ENCODE assay signal across 8 mouse cellular contexts in genomic region chr5:137286655-137287031, GRCm38 (mm10). TPM values are rescaled to one million over a fixed set of nuclear protein-coding genes. Genes with fewer than 3 reads are reported as not detected.
DNase-seq lines count a peak whose midpoint lies in the region; ATAC-seq and TF ChIP-seq lines count a peak whose summit lies in the region.

No protein-coding gene starts in this region.

- under 1% methylated on average over 15 of the region's 16 CpGs for WGBS in heart, embryonic 12.5 days
- WGBS in liver, embryonic 15.5 days (ENCODE audit: insufficient replicate concordance), result 0% methylated on average over 16 of the region's 16 CpGs
- WGBS in neural tube, embryonic 12.5 days, result under 1% methylated on average over 16 of the region's 16 CpGs
- under 1% methylated on average over 15 of the region's 16 CpGs for whole genome bisulfite sequencing in stomach, postnatal 0 days

- H3K4me1 ChIP-seq in bone marrow macrophage, adult 2 months (ENCODE audit: control insufficient read depth, insufficient read depth, low read length), result peaks cover 9% of the 10 kb centered on the region; the same call in 1 of the 2 replicates
- peaks cover 60% of the 10 kb centered on the region for H3K4me1 ChIP-seq in erythroblast, embryonic 14.5 days (ENCODE audit: control insufficient read depth)
- H3K4me1 ChIP-seq in heart, embryonic 12.5 days (replicated peaks), result peaks cover 39% of the 10 kb centered on the region
- peaks cover 54% of the 10 kb centered on the region for H3K4me1 ChIP-seq in liver, embryonic 15.5 days (replicated peaks)
- peaks cover 24% of the 10 kb centered on the region for H3K4me1 ChIP-seq in neural tube, embryonic 12.5 days
- H3K4me1 ChIP-seq in stomach, postnatal 0 days (replicated peaks; ENCODE audit: control insufficient read depth, insufficient read depth), result peaks cover 10% of the 10 kb centered on the region

- no peak overlapping the region for H3K4me3 ChIP-seq in bone marrow macrophage, adult 2 months (ENCODE audit: insufficient read depth, low read length)
- peak overlapping the region; percentile 96 for H3K4me3 ChIP-seq in erythroblast, embryonic 14.5 days (replicated peaks)
- peak overlapping the region; percentile 45 for H3K4me3 ChIP-seq in heart, embryonic 12.5 days
- H3K4me3 ChIP-seq in liver, embryonic 15.5 days (replicated peaks), result peak overlapping the region; percentile 83
- peak overlapping the region; percentile 44 for H3K4me3 ChIP-seq in neural tube, embryonic 12.5 days
- peak overlapping the region; percentile 23; the same call in 1 of the 2 replicates for H3K4me3 ChIP-seq in stomach, postnatal 0 days (ENCODE audit: low read depth, low read length)

- peak; percentile 64 for TF ChIP-seq CTCF in bone marrow macrophage, adult 2 months (IDR thresholded peaks at IDR 0.05; ENCODE audit: low read depth, low read length)
- TF ChIP-seq CTCF in stomach, postnatal 0 days (IDR thresholded peaks at IDR 0.05; ENCODE audit: low read depth), result peak; percentile 88

- ATAC-seq in heart, embryonic 12.5 days (ENCODE audit: insufficient number of reproducible peaks, low FRiP score), result peak; percentile 35; the same call in 1 of the 2 replicates
- ATAC-seq in liver, embryonic 15.5 days (ENCODE audit: insufficient read depth), result no peak
- ATAC-seq in neural tube, embryonic 12.5 days (ENCODE audit: low FRiP score, low read depth), result peak; percentile 67
- peak; percentile 33; the same call in 1 of the 2 replicates for ATAC-seq in stomach, postnatal 0 days (ENCODE audit: low FRiP score, low TSS enrichment)

- H3K27ac ChIP-seq in bone marrow macrophage, adult 2 months (ENCODE audit: insufficient read depth, low read depth, low read length), result no peak overlapping the region
- no peak overlapping the region for H3K27ac ChIP-seq in heart, embryonic 12.5 days (ENCODE audit: poor library complexity, severe bottlenecking)
- H3K27ac ChIP-seq in liver, embryonic 15.5 days (replicated peaks), result no peak overlapping the region
- no peak overlapping the region for H3K27ac ChIP-seq in neural tube, embryonic 12.5 days
- H3K27ac ChIP-seq in stomach, postnatal 0 days (replicated peaks), result no peak overlapping the region

- peaks cover 46% of the 10 kb centered on the region for H3K27me3 ChIP-seq in erythroblast, embryonic 14.5 days (ENCODE audit: control insufficient read depth)
- peaks cover 41% of the 10 kb centered on the region for H3K27me3 ChIP-seq in heart, embryonic 12.5 days (replicated peaks)
- peaks cover 49% of the 10 kb centered on the region for H3K27me3 ChIP-seq in liver, embryonic 15.5 days
- H3K27me3 ChIP-seq in neural tube, embryonic 12.5 days (replicated peaks), result peaks cover 45% of the 10 kb centered on the region
- H3K27me3 ChIP-seq in stomach, postnatal 0 days (ENCODE audit: control insufficient read depth, insufficient read depth, low read length), result no peaks in the 10 kb centered on the region; the same call in 1 of the 2 replicates

- no peak for TF ChIP-seq POLR2A in bone marrow macrophage, adult 2 months (IDR thresholded peaks at IDR 0.05; ENCODE audit: borderline replicate concordance, low read depth, low read length)

- peak; percentile 87 for DNase-seq in A20 (ENCODE audit: low read depth, low spot score)
- peak; percentile 94 for DNase-seq in kidney, postnatal 10 days
- DNase-seq in stomach, postnatal 0 days (ENCODE audit: low spot score), result peak; percentile 87

- H3K9ac ChIP-seq in heart, embryonic 12.5 days, result peak overlapping the region; percentile 69; the same call in 1 of the 2 replicates
- peak overlapping the region; percentile 93; the same call in 1 of the 2 replicates for H3K9ac ChIP-seq in liver, embryonic 15.5 days
- peak overlapping the region; percentile 57 for H3K9ac ChIP-seq in neural tube, embryonic 12.5 days
- H3K9ac ChIP-seq in stomach, postnatal 0 days (ENCODE audit: low read length), result no peak overlapping the region

- peak overlapping the region; percentile 86 for H3K4me2 ChIP-seq in heart, embryonic 12.5 days
- peak overlapping the region; percentile 100 for H3K4me2 ChIP-seq in liver, embryonic 15.5 days
- H3K4me2 ChIP-seq in neural tube, embryonic 12.5 days (replicated peaks), result peak overlapping the region; percentile 95
- peak overlapping the region; percentile 54 for H3K4me2 ChIP-seq in stomach, postnatal 0 days (replicated peaks; ENCODE audit: low read depth)

- H3K36me3 ChIP-seq in erythroblast, embryonic 14.5 days (ENCODE audit: control insufficient read depth), result peaks cover 17% of the 10 kb centered on the region
- no peaks in the 10 kb centered on the region for H3K36me3 ChIP-seq in heart, embryonic 12.5 days
- peaks cover 4% of the 10 kb centered on the region; the same call in 1 of the 2 replicates for H3K36me3 ChIP-seq in liver, embryonic 15.5 days (replicated peaks)
- no peaks in the 10 kb centered on the region for H3K36me3 ChIP-seq in neural tube, embryonic 12.5 days
- H3K36me3 ChIP-seq in stomach, postnatal 0 days (ENCODE audit: control insufficient read depth, insufficient read depth, low read length), result no peaks in the 10 kb centered on the region

- no peak for TF ChIP-seq EP300 in stomach, postnatal 0 days (optimal IDR thresholded peaks at IDR 0.05)

- peaks cover 2% of the 10 kb centered on the region; the same call in 1 of the 2 replicates for H3K9me3 ChIP-seq in erythroblast, embryonic 14.5 days (ENCODE audit: control insufficient read depth, low read length)
- no peaks in the 10 kb centered on the region for H3K9me3 ChIP-seq in heart, embryonic 12.5 days (replicated peaks)
- H3K9me3 ChIP-seq in liver, embryonic 15.5 days (replicated peaks), result no peaks in the 10 kb centered on the region
- H3K9me3 ChIP-seq in neural tube, embryonic 12.5 days, result no peaks in the 10 kb centered on the region
- no peaks in the 10 kb centered on the region for H3K9me3 ChIP-seq in stomach, postnatal 0 days (ENCODE audit: control insufficient read depth, low read length)

RNA-seq across cellular contexts. Expression of gene Ache, which starts 0.7 kb away (rescaled TPM):
- polyA plus RNA-seq in bone marrow macrophage, adult 2 months (2012; ENCODE audit: insufficient read depth, insufficient read length, missing spikeins), result not detected in 2 replicates
- polyA plus RNA-seq in erythroblast, embryonic 14.5 days (2012), result 29.5 and 30.9 TPM in 2 replicates
- 23.5 and 28.3 TPM in 2 replicates for polyA plus RNA-seq in heart, embryonic 12.5 days (2016; fragmentation: Nextera tagmentation; extraction: Ambion mirVana)
- polyA plus RNA-seq in liver, embryonic 15.5 days (2015; fragmentation: Nextera tagmentation; extraction: Ambion mirVana), result 17.2 and 20.7 TPM in 2 replicates
- 20.6 and 23.5 TPM in 2 replicates for polyA plus RNA-seq in neural tube, embryonic 12.5 days (2016; fragmentation: Nextera tagmentation; extraction: Ambion mirVana)
- 10.0 and 12.2 TPM in 2 replicates for polyA plus RNA-seq in stomach, postnatal 0 days (2015; fragmentation: Nextera tagmentation; extraction: Ambion mirVana)

RNA-seq across cellular contexts. Expression of gene Ufsp1, which starts 7.8 kb away (rescaled TPM):
- 0.79 and 1.8 TPM in 2 replicates for polyA plus RNA-seq in bone marrow macrophage, adult 2 months (2012; ENCODE audit: insufficient read depth, insufficient read length, missing spikeins)
- polyA plus RNA-seq in erythroblast, embryonic 14.5 days (2012), result 14.1 and 16.4 TPM in 2 replicates
- polyA plus RNA-seq in heart, embryonic 12.5 days (2016; fragmentation: Nextera tagmentation; extraction: Ambion mirVana), result 10.1 and 10.6 TPM in 2 replicates
- polyA plus RNA-seq in liver, embryonic 15.5 days (2015; fragmentation: Nextera tagmentation; extraction: Ambion mirVana), result 7.4 and 9.6 TPM in 2 replicates
- polyA plus RNA-seq in neural tube, embryonic 12.5 days (2016; fragmentation: Nextera tagmentation; extraction: Ambion mirVana), result 11.4 and 11.6 TPM in 2 replicates
- 11.0 and 11.4 TPM in 2 replicates for polyA plus RNA-seq in stomach, postnatal 0 days (2015; fragmentation: Nextera tagmentation; extraction: Ambion mirVana)

RNA-seq across cellular contexts. Expression of gene Srrt, which starts 20.8 kb away (rescaled TPM):
- polyA plus RNA-seq in bone marrow macrophage, adult 2 months (2012; ENCODE audit: insufficient read depth, insufficient read length, missing spikeins), result 172 and 177 TPM in 2 replicates
- polyA plus RNA-seq in erythroblast, embryonic 14.5 days (2012), result 73.3 and 89.6 TPM in 2 replicates
- 106 and 107 TPM in 2 replicates for polyA plus RNA-seq in heart, embryonic 12.5 days (2016; fragmentation: Nextera tagmentation; extraction: Ambion mirVana)
- 68.0 and 76.9 TPM in 2 replicates for polyA plus RNA-seq in liver, embryonic 15.5 days (2015; fragmentation: Nextera tagmentation; extraction: Ambion mirVana)
- polyA plus RNA-seq in neural tube, embryonic 12.5 days (2016; fragmentation: Nextera tagmentation; extraction: Ambion mirVana), result 155 and 167 TPM in 2 replicates
- polyA plus RNA-seq in stomach, postnatal 0 days (2015; fragmentation: Nextera tagmentation; extraction: Ambion mirVana), result 29.3 and 31.6 TPM in 2 replicates

RNA-seq across cellular contexts. Expression of gene Trip6, which starts 27.6 kb away (rescaled TPM):
- 6.7 and 7.1 TPM in 2 replicates for polyA plus RNA-seq in bone marrow macrophage, adult 2 months (2012; ENCODE audit: insufficient read depth, insufficient read length, missing spikeins)
- polyA plus RNA-seq in erythroblast, embryonic 14.5 days (2012), result 0.51 and 0.54 TPM in 2 replicates
- 46.3 and 47.0 TPM in 2 replicates for polyA plus RNA-seq in heart, embryonic 12.5 days (2016; fragmentation: Nextera tagmentation; extraction: Ambion mirVana)
- 8.2 and 11.2 TPM in 2 replicates for polyA plus RNA-seq in liver, embryonic 15.5 days (2015; fragmentation: Nextera tagmentation; extraction: Ambion mirVana)
- polyA plus RNA-seq in neural tube, embryonic 12.5 days (2016; fragmentation: Nextera tagmentation; extraction: Ambion mirVana), result 31.7 and 36.2 TPM in 2 replicates
- 46.4 and 47.9 TPM in 2 replicates for polyA plus RNA-seq in stomach, postnatal 0 days (2015; fragmentation: Nextera tagmentation; extraction: Ambion mirVana)

RNA-seq across cellular contexts. Expression of gene Slc12a9, which starts 46.8 kb away (rescaled TPM):
- polyA plus RNA-seq in bone marrow macrophage, adult 2 months (2012; ENCODE audit: insufficient read depth, insufficient read length, missing spikeins), result 43.2 and 47.0 TPM in 2 replicates
- polyA plus RNA-seq in erythroblast, embryonic 14.5 days (2012), result 0.05 and 0.06 TPM in 2 replicates
- 9.4 and 10.2 TPM in 2 replicates for polyA plus RNA-seq in heart, embryonic 12.5 days (2016; fragmentation: Nextera tagmentation; extraction: Ambion mirVana)
- 3.2 and 3.8 TPM in 2 replicates for polyA plus RNA-seq in liver, embryonic 15.5 days (2015; fragmentation: Nextera tagmentation; extraction: Ambion mirVana)
- polyA plus RNA-seq in neural tube, embryonic 12.5 days (2016; fragmentation: Nextera tagmentation; extraction: Ambion mirVana), result 24.4 and 25.1 TPM in 2 replicates
- polyA plus RNA-seq in stomach, postnatal 0 days (2015; fragmentation: Nextera tagmentation; extraction: Ambion mirVana), result 6.5 and 7.2 TPM in 2 replicates

Comparison
In these comparisons a context has a peak if more than half of its experiments do, and no peak if none do; other contexts are left out.
1. RNA of gene Ache, which starts 0.7 kb away (polyA plus RNA-seq): 29.5 to 30.9 TPM in erythroblast, embryonic 14.5 days, 20.6 to 23.5 TPM in neural tube, embryonic 12.5 days, 23.5 to 28.3 TPM in heart, embryonic 12.5 days, 17.2 to 20.7 TPM in liver, embryonic 15.5 days and 10.0 to 12.2 TPM in stomach, postnatal 0 days; not detected in bone marrow macrophage, adult 2 months; every median in the first group is over 10 times any median in the second.
2. Peak in every context shown above with its lines, with median percentiles within 50 percentile points of each other: DNase-seq and H3K4me2 ChIP-seq.